8 mouse cellular contexts compared by ENCODE assay signal in genomic region chrX:6778250-6778637, GRCm38 (mm10). TPM values are rescaled to one million over a fixed set of nuclear protein-coding genes. Genes with fewer than 3 reads are reported as not detected.
DNase-seq lines count a peak whose midpoint lies in the region; ATAC-seq and TF ChIP-seq lines count a peak whose summit lies in the region.

No protein-coding gene starts in this region.

- ATAC-seq in heart, embryonic 11.5 days (replicated peaks; ENCODE audit: insufficient number of reproducible peaks, low FRiP score, low TSS enrichment) = peak; percentile 57
- peak; percentile 92 for ATAC-seq in forebrain, postnatal 0 days
- no peak; the same call in 1 of the 2 replicates for ATAC-seq in kidney, postnatal 0 days (replicated peaks; ENCODE audit: low FRiP score, low read depth)
- peak; percentile 64 for ATAC-seq in megakaryocyte progenitor cell, adult 5-6 weeks (replicated peaks; ENCODE audit: poor library complexity)
- ATAC-seq in erythroblast, adult 5-6 weeks (replicated peaks; ENCODE audit: low FRiP score, poor library complexity, severe bottlenecking) = no peak

- peak overlapping the region; percentile 61 for H3K4me2 ChIP-seq in heart, embryonic 11.5 days
- peak overlapping the region; percentile 54 for H3K4me2 ChIP-seq in forebrain, postnatal 0 days (ENCODE audit: low read depth)
- peak overlapping the region; percentile 54 for H3K4me2 ChIP-seq in kidney, postnatal 0 days (ENCODE audit: low read length)

- 0 out of 2 replicates have a peak, but pooled peaks cover 2% of the 10 kb centered on the region for H3K27me3 ChIP-seq in heart, embryonic 11.5 days (ENCODE audit: control insufficient read depth, insufficient read depth, low read length)
- H3K27me3 ChIP-seq in forebrain, postnatal 0 days (ENCODE audit: insufficient read depth, low read length) = 0 out of 2 replicates have a peak, but pooled peaks cover 4% of the 10 kb centered on the region
- no peaks in the 10 kb centered on the region for H3K27me3 ChIP-seq in kidney, postnatal 0 days (ENCODE audit: insufficient read depth, low read length)

- no peaks in the 10 kb centered on the region for H3K36me3 ChIP-seq in heart, embryonic 11.5 days (ENCODE audit: control insufficient read depth, insufficient read depth, low read length)
- H3K36me3 ChIP-seq in forebrain, postnatal 0 days (ENCODE audit: insufficient read depth) = no peaks in the 10 kb centered on the region
- no peaks in the 10 kb centered on the region for H3K36me3 ChIP-seq in kidney, postnatal 0 days (ENCODE audit: insufficient read depth, low read length)

- no peaks in the 10 kb centered on the region for H3K9me3 ChIP-seq in heart, embryonic 11.5 days (replicated peaks; ENCODE audit: control insufficient read depth, low read length)
- no peaks in the 10 kb centered on the region for H3K9me3 ChIP-seq in forebrain, postnatal 0 days (ENCODE audit: low read length)
- no peaks in the 10 kb centered on the region for H3K9me3 ChIP-seq in kidney, postnatal 0 days (replicated peaks; ENCODE audit: low read length)

- DNase-seq in heart, postnatal 25 days (ENCODE audit: low spot score) = no peak
- peak; percentile 65 for DNase-seq in adrenal gland, postnatal 14 days
- DNase-seq in forebrain, postnatal 0 days = peak; percentile 47
- DNase-seq in kidney, postnatal 0 days (ENCODE audit: low spot score) = peak; percentile 35
- DNase-seq in spleen, postnatal 14 days (ENCODE audit: low spot score in 2 of 2) = no peak

- H3K27ac ChIP-seq in heart, embryonic 11.5 days (ENCODE audit: low read depth, low read length) = no peak overlapping the region
- no peak overlapping the region for H3K27ac ChIP-seq in forebrain, postnatal 0 days (ENCODE audit: low read depth, low read length)
- no peak overlapping the region for H3K27ac ChIP-seq in kidney, postnatal 0 days

- no peaks in the 10 kb centered on the region for H3K4me1 ChIP-seq in heart, embryonic 11.5 days (ENCODE audit: control insufficient read depth, insufficient read depth, low read length)
- no peaks in the 10 kb centered on the region for H3K4me1 ChIP-seq in forebrain, postnatal 0 days (ENCODE audit: insufficient read depth)
- H3K4me1 ChIP-seq in kidney, postnatal 0 days (replicated peaks; ENCODE audit: insufficient read depth, low read length) = no peaks in the 10 kb centered on the region

- 11% methylated on average over 24 of the region's 24 CpGs for WGBS in heart, embryonic 11.5 days (ENCODE audit: insufficient replicate concordance)
- 20% methylated on average over 24 of the region's 24 CpGs for WGBS in forebrain, postnatal 0 days
- 22% methylated on average over 24 of the region's 24 CpGs for WGBS in kidney, postnatal 0 days

- no peak for TF ChIP-seq CTCF in forebrain, postnatal 0 days (IDR thresholded peaks at IDR 0.05; ENCODE audit: low read depth)
- TF ChIP-seq CTCF in kidney, postnatal 0 days (IDR thresholded peaks at IDR 0.05; ENCODE audit: low read depth) = no peak

- intact Hi-C loops in heart, postnatal 25 days (cut with DNase I) = no loop called here

- peak overlapping the region; percentile 35 for H3K4me3 ChIP-seq in heart, embryonic 11.5 days (ENCODE audit: low read depth, low read length)
- H3K4me3 ChIP-seq in forebrain, postnatal 0 days (ENCODE audit: low read depth, low read length) = peak overlapping the region; percentile 37
- H3K4me3 ChIP-seq in kidney, postnatal 0 days (replicated peaks; ENCODE audit: low read depth, low read length) = peak overlapping the region; percentile 21

- H3K9ac ChIP-seq in heart, embryonic 11.5 days (ENCODE audit: low read depth, low read length) = no peak overlapping the region
- no peak overlapping the region for H3K9ac ChIP-seq in forebrain, postnatal 0 days
- no peak overlapping the region for H3K9ac ChIP-seq in kidney, postnatal 0 days (ENCODE audit: low read depth, low read length)

RNA-seq across cellular contexts. Expression of gene Dgkk, which starts 0.9 kb away (rescaled TPM):
- 5.4 and 6.6 TPM in 2 replicates for polyA plus RNA-seq in heart, embryonic 11.5 days (2014; fragmentation: Nextera tagmentation; extraction: Ambion mirVana)
- total RNA-seq in heart, postnatal 25 days (2021) = under 1 TPM in 1 of 2 experiments, not detected in 1; 0.26 TPM
- 15.2 and 17.1 TPM in 2 replicates for total RNA-seq in adrenal gland, postnatal 14 days (2021)
- total RNA-seq in forebrain, postnatal 0 days (2014; rRNA removed) = 1.9 and 3.3 TPM in 2 replicates
- polyA plus RNA-seq in forebrain, postnatal 0 days (2015; fragmentation: Nextera tagmentation; extraction: Ambion mirVana) = 0.53 and 1.4 TPM in 2 replicates
- 0.03 TPM in 2 replicates for polyA plus RNA-seq in kidney, postnatal 0 days (2015; fragmentation: Nextera tagmentation; extraction: Ambion mirVana)
- total RNA-seq in megakaryocyte progenitor cell, adult 5-6 weeks (2015) = 0.34 TPM in 1 of 2 replicates, not detected in the other
- total RNA-seq in megakaryocyte progenitor cell, adult 5-6 weeks (2017) = not detected in 2 replicates
- total RNA-seq in erythroblast, adult 5-6 weeks (2015; ENCODE audit: low replicate concordance) = not detected in 2 replicates
- not detected in 2 replicates for total RNA-seq in erythroblast, adult 5-6 weeks (2017; ENCODE audit: low replicate concordance)

Comparison
In these comparisons a context has a peak if more than half of its experiments do, and no peak if none do; other contexts are left out.
1. ATAC-seq: peak in heart, embryonic 11.5 days (single experiment), forebrain, postnatal 0 days (single experiment) and megakaryocyte progenitor cell, adult 5-6 weeks (single experiment); none in kidney, postnatal 0 days (single experiment) and erythroblast, adult 5-6 weeks (single experiment).
2. DNase-seq: peak in adrenal gland, postnatal 14 days (single experiment), forebrain, postnatal 0 days (single experiment) and kidney, postnatal 0 days (single experiment); none in heart, postnatal 25 days (single experiment) and spleen, postnatal 14 days (0 of 2).
3. Peak in every context shown above with its lines, with median percentiles within 50 percentile points of each other: H3K4me2 ChIP-seq and H3K4me3 ChIP-seq.